Mouse (Mus musculus) liver, adult 2 months (tissue): Measurements from ENCODE around the gene Gjc3.

Source experiments
- CTCF ChIP-seq: fragments of 200-500 bp; IDR thresholded peaks from 2 replicates; pipeline ENCODE4 v1.5.1; 2011; ENCODE audit warnings: low read depth, low read length, control low read depth
- POLR2A ChIP-seq: fragments of 200-500 bp; IDR thresholded peaks from 2 replicates; pipeline ENCODE4 v1.6.1; 2011; ENCODE audit warnings: low read length, control low read depth; ENCODE audit not compliant: insufficient read depth; ENCODE audit errors: extremely low read depth

DNA sequence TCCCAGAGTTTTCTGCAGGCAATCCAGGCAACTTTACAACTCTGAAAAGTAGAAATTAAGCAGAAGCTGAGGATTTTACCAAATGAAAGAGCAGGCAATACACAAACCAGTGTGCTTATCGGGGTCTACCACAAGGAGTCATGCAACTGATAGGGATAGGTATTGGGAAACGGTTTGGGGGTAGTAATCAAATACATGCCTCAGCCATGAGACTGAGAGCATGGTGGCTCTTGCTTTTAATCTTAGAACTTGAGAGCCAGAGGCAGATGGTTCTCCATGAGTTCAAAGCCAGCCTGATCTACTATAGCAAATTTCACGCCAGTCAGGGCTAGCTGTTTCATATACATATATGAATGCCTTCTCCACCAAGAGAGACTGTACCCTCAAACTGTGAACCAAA, 6.5 kb downstream of the Gjc3 start:
- no peak for TF ChIP-seq CTCF
- TF ChIP-seq POLR2A = no peak
